Mouse (Mus musculus) neural tube, embryonic 10.5 days (tissue): Measurements from ENCODE around the gene Artn.
A peak's percentile ranks its signal among the peaks of the same experiment; 100 is the strongest.

Source experiments
- DNase-seq: peaks from one replicate; pipeline ENCODE4 v3.0.0-alpha.2; 2017; ENCODE audit warnings: low spot score; ENCODE audit errors: extremely low spot score

The Artn gene

DNA sequence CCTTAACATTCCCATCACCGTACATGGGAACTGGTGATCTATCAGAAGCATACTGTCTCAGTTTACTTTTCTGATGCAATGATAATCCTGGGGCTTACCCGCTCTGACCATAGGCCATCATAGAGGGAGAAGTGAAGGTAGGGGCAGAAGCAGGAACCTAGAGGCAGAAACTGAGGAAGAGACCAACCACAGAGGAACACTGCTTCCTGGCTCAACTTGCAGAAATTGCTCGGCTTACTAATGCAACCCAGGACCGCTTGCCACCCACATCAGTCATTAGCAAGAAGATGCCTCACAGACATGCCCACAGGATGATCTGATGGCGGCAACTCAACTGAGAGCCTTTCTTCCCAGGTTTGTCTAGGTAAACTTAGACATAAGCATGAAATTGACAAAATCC, 10.8 kb downstream of the Artn start:
- no peak for DNase-seq

DNA sequence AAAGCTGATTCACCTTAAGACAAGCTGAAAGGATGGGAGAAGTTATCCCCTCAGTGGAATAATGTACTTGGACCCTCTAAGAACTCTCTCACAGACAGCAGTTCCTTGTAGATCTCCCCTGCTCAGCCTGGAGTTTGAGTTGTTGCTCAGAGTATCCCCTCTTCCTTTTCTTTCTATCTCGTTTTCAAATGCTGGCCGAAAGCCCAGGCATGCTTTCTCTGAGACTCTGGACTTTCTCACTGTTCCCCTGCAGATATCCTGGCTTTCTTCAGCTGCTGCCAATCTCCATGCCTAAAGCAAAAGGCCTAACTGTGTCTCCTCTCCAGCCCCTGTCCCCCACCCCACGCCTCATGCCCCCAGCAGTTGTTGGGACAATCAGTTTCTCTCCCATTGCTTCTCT, 11.3 kb downstream of the Artn start:
- no peak for DNase-seq

DNA sequence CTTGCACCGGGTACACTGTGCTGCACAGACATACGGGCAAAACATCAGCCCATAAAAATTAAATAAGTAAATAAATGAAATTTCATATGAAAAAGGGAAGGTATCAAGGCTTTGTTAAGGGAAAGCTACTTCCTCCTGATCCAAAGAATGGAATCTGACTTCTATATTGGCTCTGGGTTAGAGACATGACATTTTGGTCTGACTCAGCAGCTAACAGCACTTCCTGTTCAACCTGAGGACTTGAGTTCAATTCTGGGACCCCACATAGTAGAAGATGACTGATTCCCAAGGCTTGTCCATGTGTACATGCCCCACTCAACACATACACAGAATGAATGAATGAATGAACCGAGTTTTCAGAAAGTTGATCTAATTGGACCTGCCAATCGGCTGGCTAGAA, 11.7 kb downstream of the Artn start:
- no peak for DNase-seq

DNA sequence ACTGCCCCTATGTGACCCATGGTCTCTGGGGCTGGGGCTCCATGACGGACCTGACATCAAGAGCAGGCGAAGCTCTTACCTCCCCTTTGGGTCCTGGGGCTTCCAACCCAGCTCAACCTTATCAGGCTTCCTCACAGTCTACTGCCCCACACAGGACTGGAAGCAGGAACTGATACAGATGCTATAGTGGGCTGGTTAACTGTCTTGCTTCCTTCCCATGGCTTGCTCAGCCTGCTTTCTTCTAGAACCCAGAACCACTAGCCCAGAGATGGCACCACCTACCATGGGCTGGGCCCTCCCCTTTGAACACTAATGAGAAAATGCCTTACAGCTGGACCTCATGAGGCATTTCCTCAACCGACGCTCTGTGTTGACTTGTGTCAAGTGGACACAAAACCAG, 12.2 kb downstream of the Artn start:
- no peak for DNase-seq

DNA sequence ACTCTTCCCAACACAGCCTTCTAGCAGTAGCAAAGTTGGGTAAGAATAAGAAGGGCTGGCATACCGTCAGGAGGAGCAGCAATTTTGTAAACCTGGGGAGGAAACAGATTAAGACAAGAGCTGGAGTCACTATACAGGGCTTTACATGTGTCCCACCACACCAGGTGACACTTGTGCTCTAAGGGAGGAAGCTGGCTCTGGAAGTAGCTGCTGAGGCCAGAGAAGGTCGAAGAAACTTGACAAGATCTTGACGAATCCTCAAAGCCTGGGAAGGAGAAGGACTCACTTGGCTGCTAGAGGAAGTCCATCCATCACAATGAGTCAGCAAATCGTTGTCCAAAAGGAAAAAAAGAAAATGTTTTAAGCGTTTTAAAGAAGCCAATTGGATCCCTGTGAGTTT, 13.2 kb downstream of the Artn start:
- DNase-seq = no peak

DNA sequence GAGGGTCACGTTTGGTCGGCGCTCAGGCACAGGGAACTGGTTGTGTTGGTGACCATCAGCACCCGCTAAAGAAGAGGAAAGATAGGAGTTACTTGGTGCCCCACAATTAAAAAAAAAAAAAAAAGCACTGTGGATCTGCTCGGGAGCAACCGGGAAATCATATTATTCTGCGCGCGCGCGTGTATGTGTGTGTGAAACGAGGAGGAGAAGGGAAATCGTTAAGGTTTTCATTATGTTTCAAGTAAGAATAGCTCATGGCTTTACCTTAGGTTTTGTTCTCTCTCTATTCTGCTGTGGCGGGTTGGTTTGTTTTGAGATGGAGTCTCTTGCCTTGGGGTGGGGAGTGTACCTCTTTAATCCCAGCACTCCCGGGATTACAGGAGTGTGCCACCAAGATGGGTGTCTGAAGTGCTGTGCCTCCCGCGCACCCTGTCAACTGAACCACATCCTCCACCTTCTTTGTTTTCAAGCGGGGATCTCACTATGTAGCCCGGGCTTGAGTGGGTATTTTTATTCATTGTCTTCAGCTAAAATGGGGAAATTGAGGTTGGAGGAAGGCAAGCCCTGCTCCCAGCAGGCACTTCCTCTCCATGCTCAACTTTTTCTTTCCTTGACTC, 14.0 kb downstream of the Artn start:
- peak; percentile 31 for DNase-seq

DNA sequence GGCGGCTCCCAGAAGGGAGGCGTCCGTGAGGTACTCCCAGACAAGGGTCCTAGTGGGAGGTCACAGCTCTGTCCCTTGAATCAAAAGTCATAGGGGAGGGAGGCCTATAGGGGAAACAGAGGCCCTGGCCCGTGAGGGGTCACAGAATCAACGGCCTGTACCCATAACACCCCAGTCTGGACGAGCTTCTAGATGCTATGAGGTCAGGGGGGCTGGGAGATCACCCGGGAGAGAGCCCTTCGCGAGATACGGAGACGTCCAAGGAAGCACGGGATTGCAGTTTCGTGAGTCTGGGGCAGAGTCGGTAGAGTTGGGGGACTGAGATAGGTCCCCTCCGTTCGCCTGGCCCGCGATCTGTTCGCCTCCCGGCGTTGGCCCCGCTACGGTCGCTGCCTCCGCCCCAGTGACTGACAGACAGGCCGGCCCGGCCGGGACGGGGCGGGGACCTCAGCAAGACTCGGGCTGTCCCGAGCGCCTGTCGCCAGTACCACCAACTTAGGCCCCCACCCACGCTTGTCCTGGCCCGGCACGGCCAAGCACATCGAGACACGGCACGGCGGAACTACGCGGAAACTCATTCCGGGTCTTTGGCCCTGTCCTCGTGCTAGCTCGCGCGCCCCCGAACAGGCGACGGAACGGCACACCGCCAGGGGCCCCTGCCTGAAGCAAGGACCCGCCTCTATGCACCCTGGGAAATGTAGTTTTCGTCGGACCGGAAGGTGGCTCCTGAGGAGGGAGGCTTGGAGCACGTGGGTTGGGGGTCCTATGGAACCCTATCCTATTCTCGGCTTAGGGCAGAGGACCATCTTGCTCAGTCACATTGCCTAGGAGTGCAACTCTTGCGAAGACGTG, 14.7 kb downstream of the Artn start, which contains the start of gene Ipo13:
Ipo13 (minus strand) TSS at position 409 of the 852 bp plus-strand sequence.
- peak; percentile 98 for DNase-seq

DNA sequence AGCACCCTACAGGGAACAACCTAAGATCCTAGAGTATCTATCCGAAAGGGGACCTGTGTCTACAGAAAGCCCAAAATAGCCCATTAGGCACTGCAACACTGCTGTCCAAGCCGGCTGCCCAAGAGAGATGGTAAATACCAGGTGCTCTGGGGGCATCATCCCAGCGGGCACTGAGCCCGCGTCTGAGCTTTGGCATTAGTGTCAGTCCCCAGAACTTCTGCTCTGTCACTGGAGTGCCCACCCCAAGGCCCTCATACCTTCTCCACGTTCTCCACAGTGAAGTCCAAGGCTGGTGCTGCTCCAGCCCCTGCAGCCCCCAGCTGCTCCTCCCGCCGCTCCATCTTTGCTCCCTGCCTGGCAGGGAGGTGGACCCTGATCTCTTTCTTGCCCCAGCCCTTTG, 15.5 kb downstream of the Artn start:
- no peak for DNase-seq

DNA sequence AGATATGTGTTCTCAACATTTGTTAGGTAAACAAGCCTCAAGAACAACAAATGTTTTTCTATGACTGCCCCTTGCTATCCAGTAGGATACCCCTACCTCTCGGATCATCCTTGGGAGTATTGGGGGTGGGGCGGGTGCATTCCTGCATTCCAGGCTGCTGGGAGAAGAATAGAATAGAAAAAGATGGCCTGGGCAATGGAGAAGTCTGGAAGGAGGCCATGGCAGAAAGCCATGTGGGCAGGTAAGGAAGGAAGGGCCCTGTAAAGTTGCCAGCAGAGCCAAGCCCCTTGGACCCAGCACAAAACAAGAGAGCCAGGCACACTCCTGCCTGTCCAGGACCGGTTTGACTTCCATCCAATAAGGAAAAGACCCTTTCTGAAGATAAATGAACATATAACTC, 16.1 kb downstream of the Artn start:
- DNase-seq = no peak

DNA sequence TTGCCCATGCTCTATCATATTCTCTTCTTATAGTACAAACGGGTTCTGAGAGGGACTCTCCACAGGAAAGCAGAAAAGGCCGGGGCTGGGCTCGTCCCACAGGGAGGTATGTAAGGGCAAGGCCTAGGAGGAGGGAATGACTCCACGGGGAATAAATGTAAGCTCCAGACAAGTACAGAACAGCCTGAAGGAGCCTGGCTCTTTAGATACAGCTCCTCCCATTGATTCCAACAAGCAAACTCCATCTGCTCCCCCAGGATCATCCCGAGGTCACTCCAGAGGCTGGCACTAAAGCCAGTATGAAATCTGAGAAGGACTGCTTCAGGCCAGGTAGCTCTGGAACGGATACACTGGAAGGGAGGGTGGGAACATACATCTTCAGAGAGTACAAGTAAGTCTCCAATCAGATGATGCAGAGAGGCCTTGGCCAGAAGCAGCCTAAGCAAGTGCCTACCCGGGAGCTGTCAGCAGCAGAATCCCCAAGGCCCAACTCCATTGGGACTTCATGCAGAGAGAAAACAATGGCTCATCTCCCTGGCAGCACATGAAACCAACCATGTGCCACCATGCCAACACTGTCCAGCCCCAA, 16.8 kb downstream of the Artn start:
- DNase-seq = no peak

DNA sequence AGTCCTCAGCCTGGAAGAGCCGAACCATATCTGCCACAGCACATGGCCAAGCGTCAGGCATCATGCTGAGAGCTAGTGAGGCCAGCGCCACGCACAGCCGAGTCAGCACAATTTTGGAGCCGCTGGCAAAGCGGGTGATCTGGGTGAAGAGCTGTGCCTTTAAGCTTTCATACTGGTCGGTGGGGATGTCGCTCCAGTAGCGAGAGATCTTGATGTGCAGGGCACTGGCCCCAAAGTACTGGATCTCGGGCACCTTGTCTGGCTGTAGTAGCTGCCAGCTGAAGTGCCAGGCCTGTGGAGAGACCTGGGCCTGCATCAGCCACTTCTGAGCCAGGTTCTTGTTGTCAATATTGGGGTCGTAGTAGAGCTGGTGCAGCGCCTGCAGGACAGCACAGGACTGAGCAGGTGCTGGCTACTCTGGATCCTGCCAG, 17.4 kb downstream of the Artn start:
- no peak for DNase-seq

DNA sequence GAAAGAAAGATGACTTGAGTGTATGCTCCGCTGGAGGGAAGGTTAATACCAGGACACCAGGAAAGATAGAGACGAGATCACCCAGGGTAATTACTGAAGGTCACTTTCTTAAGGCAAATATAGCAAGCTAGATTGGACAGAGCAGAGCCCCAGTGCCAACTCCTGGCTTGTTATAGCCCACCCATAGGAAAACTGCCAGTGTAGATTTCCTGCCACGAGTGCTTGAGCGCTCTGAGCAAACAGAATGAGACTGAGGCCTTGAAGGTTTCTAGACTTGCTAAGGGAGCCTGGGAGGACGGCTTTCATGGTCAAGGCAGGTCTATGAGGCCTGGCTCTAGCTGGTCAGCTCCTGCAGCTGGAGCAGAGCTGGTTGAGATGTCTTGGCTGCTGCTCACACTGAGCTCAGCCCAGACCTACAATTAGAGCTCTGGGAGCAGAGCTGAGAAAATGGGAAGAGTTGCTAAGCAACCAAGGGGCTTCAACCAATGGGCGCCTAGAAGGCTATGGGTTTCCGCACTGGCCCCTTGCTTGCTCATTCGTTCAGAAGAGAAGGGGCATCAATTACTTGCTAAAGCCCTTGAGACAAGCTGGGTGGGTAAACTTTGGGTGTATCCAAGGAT, 20.6 kb downstream of the Artn start:
- no peak for DNase-seq

DNA sequence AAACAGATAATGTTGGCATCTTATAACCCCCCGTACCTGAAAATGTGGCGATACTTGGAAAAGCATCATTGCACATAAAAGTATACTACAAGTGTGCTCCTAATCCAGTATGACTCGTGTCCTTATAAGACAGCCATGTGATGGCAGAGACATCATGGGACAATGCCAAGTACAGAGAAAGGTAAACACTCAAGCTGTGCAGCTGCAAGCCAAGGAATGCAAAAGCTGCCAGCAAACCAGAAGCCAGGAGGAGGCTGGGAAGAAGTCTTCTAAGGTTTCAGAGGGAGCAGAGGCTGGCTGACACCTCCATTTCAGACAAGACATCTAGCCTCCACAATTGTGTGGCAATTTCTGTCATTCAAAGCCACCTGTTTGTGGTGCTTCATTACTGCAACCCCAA, 23.4 kb downstream of the Artn start:
- no peak for DNase-seq

DNA sequence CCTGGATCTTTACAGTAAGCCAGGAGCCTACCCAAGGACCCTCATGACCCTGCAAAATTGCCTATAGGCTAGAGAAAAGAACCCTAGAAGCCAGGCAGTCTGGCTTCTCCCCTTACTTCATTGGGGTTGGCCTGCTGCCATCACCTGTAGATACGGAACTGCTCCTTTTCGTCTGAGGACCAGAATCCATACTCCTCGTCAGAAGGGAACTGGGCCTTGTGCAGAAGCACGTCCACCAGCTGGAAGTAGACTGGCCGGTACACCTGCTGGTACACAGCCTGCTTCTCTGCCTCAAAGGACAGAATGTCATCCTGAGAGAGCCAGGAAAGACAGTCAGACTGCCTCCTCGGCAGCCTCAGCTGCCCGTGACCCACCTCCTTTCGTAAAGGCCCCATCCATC, 24.8 kb downstream of the Artn start:
- DNase-seq = no peak

DNA sequence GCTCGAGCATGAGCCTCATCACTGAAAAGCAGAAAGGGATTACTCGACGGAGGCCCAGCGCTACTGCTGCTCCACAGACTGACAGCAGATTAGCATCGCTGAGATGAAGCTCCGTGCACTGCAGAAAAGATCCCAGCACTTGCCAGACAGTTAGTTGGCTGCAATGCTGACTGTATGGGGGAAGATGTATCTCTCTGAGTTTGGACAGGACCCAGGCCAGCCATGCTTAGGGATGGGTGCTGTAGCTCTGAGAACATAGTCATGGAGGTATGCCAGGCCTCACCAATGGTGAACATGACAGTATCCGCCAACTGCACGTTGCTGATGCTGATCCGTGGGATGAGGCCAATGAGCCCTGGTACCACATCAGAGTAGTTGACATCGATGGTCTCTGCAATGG, 25.5 kb downstream of the Artn start:
- no peak for DNase-seq

DNA sequence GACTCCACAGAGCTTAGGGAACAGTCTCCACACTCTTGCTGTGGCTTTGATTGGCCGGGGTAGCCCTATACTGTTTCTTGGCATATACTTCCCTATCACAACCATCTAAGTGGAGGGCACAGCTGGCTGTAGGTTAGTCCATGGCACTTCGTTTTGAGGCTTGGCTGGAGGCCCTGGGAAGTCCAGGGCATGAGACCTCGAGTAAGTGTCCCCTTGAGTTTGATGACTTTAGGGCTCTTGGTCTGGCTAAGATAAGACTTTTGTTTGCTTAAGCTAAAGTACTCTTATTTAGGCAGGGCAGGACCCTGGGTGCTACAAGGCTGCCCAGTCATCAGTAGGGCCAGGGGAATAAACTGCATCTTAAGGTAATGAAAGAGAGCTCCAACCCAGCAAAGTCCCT, 31.5 kb downstream of the Artn start:
- no peak for DNase-seq

DNA sequence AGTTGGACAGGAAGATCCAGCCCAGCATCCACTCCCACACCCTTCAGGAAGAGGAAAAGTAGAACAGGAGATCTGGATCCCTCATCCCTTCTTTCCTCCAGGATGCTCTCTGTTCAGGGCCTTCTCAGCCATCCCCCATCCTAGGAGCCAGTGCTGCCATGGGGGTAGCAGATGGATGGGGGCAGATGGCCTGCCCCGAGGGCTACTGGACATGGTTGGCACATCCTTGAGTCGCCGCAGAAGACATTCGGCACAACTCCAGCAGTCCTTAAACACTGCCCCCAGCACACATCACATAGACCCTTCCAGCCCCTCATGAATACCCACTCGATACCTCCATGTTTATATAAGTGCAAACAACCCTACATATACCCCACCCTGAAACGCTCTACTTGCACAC, 33.5 kb downstream of the Artn start:
- DNase-seq = no peak

DNA sequence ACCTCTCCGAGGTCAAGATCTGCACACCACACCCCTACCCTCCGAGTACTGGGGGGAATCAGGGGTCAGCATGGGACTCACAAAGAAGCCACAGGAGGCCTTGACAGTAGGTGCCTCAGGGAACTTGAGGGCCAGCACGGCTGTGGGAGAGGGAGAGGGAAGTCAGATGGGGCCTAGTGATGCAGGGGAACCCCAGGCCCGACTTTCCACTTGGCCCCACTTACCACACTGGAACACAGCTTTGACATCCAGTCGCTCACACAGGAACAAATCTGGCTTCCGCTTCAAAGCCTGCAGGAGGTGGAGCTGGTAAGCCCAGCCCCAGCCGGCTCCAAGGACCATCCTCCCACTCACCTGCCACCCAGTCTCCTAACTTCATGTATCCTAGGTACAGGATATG, 34.2 kb downstream of the Artn start:
- DNase-seq = no peak

DNA sequence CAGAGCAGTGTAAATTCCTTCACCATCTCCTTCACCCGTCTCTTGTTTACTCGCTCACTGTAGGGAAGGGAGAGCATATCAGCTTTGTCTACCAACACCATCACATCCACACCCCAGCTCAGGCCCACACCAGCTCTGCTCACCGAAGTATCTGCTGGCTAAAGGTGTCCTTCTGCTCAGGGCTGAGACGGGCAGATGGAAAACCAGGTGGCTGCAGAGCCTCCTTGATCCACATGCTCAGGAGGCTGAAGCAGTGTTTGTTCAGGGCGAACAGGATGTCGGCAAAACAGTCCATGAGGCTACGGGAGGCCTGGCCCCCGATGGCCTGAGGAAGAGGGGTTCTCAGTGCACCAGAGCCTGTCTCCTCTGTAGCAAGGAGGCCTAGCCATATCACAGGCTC, 35.0 kb downstream of the Artn start:
- no peak for DNase-seq

DNA sequence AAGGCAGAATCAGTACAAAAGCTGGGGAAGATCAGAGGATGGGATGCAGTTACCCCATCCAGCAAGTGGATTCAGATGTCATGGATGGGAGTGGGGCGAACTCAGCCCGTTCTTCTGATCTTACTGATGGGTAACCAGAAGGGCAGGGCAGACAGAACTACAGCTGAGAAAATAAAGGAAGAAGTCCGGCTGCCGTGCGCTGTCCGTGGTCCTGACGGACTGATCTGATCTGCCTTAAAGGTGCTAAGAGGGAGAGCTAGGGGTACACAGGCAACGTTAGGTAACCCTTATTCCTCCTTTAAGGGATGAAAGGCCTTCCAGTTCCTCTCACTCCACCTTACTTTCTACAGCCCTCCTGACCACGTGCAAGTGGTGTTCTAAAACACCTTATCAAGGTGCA, 36.2 kb downstream of the Artn start:
- DNase-seq = peak; percentile 68

DNA sequence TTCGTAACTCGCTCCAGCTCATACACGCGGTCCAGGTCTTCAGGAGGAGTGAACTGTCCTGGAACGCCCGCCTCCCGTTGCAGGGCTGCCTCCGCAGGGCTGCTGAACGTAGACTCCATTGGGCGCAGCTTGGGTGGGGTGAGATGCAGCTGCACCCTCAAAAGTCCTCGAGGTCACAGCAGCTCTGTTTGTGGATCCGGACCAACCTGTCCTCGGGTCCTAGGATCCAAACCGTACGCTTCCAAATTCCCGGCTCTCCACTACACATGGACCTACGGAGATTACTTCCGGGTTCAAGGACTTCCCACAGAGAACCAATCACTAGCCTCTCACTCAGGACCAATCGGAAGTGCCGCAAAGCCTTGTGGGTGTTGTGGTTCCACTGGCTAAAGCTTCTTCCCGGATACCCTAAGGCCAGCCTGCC, 37.8 kb downstream of the Artn start, which contains the start of gene Dph2:
Dph2 (minus strand) TSS at position 295 of the 424 bp plus-strand sequence.
- DNase-seq = peak; percentile 72

DNA sequence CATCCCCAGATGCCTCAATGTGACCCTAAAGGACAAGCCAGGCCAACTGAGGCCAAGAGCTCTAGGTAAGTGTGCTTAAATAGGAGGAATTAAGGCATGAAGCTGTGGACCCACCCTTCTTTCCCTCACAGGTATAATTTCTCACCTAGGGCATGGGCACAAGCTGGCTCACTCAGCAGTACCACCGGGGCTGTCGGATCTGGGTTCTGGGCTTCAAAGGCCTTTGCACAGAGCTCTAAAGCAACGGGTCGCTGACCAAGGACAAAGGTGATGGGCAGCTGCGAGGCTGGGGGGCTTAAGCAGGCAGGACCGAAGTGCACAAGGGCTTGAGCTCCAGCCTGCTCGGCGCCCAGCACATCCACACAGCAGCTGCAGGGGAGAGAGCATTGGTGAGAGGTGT, 38.8 kb downstream of the Artn start:
- no peak for DNase-seq
